ENCODE assay signal across 11 mouse cellular contexts in genomic region chr1:158547592-158548211, GRCm38 (mm10).
A peak's percentile ranks its signal among the peaks of the same experiment; 100 is the strongest.
DNase-seq lines count a peak whose midpoint lies in the region; ATAC-seq and TF ChIP-seq lines count a peak whose summit lies in the region.
"Had no signal": no experiment of that assay in that cellular context is flagged by ENCODE, and none has a peak within 500 bp of the region (broad histone marks: within the 10 kb centered on the region; RNA-seq: fewer than 3 reads in every experiment).

No protein-coding gene starts in this region.

- no peak overlapping the region for H3K9ac ChIP-seq in hindbrain, embryonic 16.5 days (ENCODE audit: low read depth, low read length)
- H3K9ac ChIP-seq: liver, embryonic 14.5 days had no signal

- peak; percentile 83 for ATAC-seq in hindbrain, embryonic 16.5 days
- no peak for ATAC-seq in inflammation-experienced regulatory T-cells, adult 6 months

- H3K27ac ChIP-seq in forebrain, embryonic 10.5 days, result peak overlapping the region; percentile 80
- peak overlapping the region; percentile 63 for H3K27ac ChIP-seq in hindbrain, embryonic 16.5 days (ENCODE audit: low read depth, low read length)
- H3K27ac ChIP-seq: liver, embryonic 14.5 days had no signal

- TF ChIP-seq POLR2A in brain, embryonic 14.5 days (IDR thresholded peaks at IDR 0.05; ENCODE audit: borderline replicate concordance, extremely low read depth, insufficient read depth, insufficient read length, poor library complexity, severe bottlenecking), result no peak

- H3K4me1 ChIP-seq in forebrain, embryonic 10.5 days, result peaks cover 62% of the 10 kb centered on the region
- H3K4me1 ChIP-seq in hindbrain, embryonic 16.5 days (ENCODE audit: control insufficient read depth, insufficient read depth, low read depth, low read length), result 0 out of 2 replicates have a peak, but pooled peaks cover 3% of the 10 kb centered on the region

- 9% methylated on average over 3 of the region's 3 CpGs for WGBS in forebrain, embryonic 10.5 days
- 23% methylated on average over 3 of the region's 3 CpGs for WGBS in hindbrain, embryonic 16.5 days

- no peak overlapping the region for H3K4me3 ChIP-seq in forebrain, embryonic 10.5 days
- no peak overlapping the region for H3K4me3 ChIP-seq in hindbrain, embryonic 16.5 days (ENCODE audit: low read length)
- H3K4me3 ChIP-seq: erythroblast, embryonic 14.5 days had no signal

- peaks cover 7% of the 10 kb centered on the region for H3K27me3 ChIP-seq in forebrain, embryonic 10.5 days (ENCODE audit: poor library complexity, severe bottlenecking)
- no peaks in the 10 kb centered on the region for H3K27me3 ChIP-seq in hindbrain, embryonic 16.5 days (replicated peaks; ENCODE audit: control insufficient read depth, insufficient read depth, low read length)

- DNase-seq in brain, embryonic 14.5 days (ENCODE audit: low read depth), result peak; percentile 92
- no peak for DNase-seq in forebrain, embryonic 10.5 days (ENCODE audit: extremely low spot score, low spot score)
- peak; percentile 38 for DNase-seq in left cerebral cortex, postnatal 4 days
- no peak for DNase-seq in kidney, postnatal 36 days
- no peak for DNase-seq in heart, postnatal 36 days
- DNase-seq in adrenal gland, postnatal 36 days, result no peak
- DNase-seq: adrenal gland, adult 8-10 months had no signal

- intact Hi-C loops in left cerebral cortex, postnatal 4 days (cut with DNase I), result no loop called here
- intact Hi-C loops in heart, postnatal 36 days (cut with DNase I), result no loop called here

- TF ChIP-seq CTCF in brain, embryonic 14.5 days (IDR thresholded peaks at IDR 0.05; ENCODE audit: borderline replicate concordance, extremely low read depth, insufficient read depth, insufficient read length), result no peak

- H3K4me2 ChIP-seq in hindbrain, embryonic 16.5 days (ENCODE audit: low read length), result no peak overlapping the region

- no peaks in the 10 kb centered on the region for H3K36me3 ChIP-seq in forebrain, embryonic 10.5 days (replicated peaks)
- peaks cover 4% of the 10 kb centered on the region; the same call in 1 of the 2 replicates for H3K36me3 ChIP-seq in hindbrain, embryonic 16.5 days (ENCODE audit: control insufficient read depth, insufficient read depth, low read length)

- no peaks in the 10 kb centered on the region for H3K9me3 ChIP-seq in forebrain, embryonic 10.5 days
- no peaks in the 10 kb centered on the region for H3K9me3 ChIP-seq in hindbrain, embryonic 16.5 days (ENCODE audit: control insufficient read depth, low read length)

Comparison
In these comparisons a context has a peak if more than half of its experiments do, and no peak if none do; other contexts are left out.
1. DNase-seq: peak in brain, embryonic 14.5 days (single experiment) and left cerebral cortex, postnatal 4 days (single experiment); none in forebrain, embryonic 10.5 days (single experiment), kidney, postnatal 36 days (0 of 2), heart, postnatal 36 days (0 of 2) and adrenal gland, postnatal 36 days (0 of 2).